Mouse (Mus musculus): ENCODE results near the gene Ctnnb1. TPM values are rescaled to one million over a fixed set of nuclear protein-coding genes. Genes with fewer than 3 reads are reported as not detected.

The Ctnnb1 gene
- polyA plus RNA-seq, 1 experiment from 2014 or later = 966 TPM

DNA sequence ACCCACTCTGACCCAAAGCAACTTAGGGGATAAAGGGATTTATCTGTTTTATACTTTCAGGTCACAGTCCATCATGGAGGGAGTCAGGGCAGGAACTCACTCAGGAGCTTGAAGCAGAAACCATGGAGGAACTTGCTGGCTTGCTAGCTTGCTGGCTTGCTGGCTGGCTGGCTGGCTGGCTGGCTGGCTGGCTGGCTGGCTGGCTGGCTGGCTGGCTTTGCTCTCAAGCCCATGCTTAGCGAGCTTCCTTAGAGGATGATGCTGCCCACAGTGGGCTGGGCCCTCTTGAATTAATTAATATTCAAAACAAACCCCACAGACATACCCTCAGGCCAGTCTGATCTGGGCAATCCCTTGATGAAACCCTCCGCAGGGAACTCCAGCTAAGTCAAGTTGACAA is 62.8 kb downstream of the Ctnnb1 start:
- H3K4me3 ChIP-seq (ENCODE audit: low read depth, low read length) = no peak overlapping the region
- no peak overlapping the region for H3K9ac ChIP-seq (replicated peaks; ENCODE audit: low read length)
- H3K27me3 ChIP-seq (ENCODE audit: control insufficient read depth, insufficient read depth, low read length) = no peaks in the 10 kb centered on the region
- H3K4me1 ChIP-seq (ENCODE audit: control insufficient read depth, insufficient read depth, low read length) = no peaks in the 10 kb centered on the region; the same call in 1 of the 2 replicates
- ATAC-seq (replicated peaks; ENCODE audit: insufficient number of reproducible peaks, low FRiP score, low TSS enrichment, low read depth) (no peak), DNase-seq (ENCODE audit: low spot score) (no peak)
- no peak overlapping the region for H3K4me2 ChIP-seq (ENCODE audit: low read depth, low read length)
- no peaks in the 10 kb centered on the region for H3K36me3 ChIP-seq (replicated peaks; ENCODE audit: control insufficient read depth, insufficient read depth, low read depth, low read length)
- WGBS = 67% methylated on average over 2 of the region's 2 CpGs
- no peak overlapping the region for H3K27ac ChIP-seq (replicated peaks; ENCODE audit: low read depth, low read length)
- no peaks in the 10 kb centered on the region for H3K9me3 ChIP-seq (replicated peaks; ENCODE audit: control insufficient read depth, low read length)

DNA sequence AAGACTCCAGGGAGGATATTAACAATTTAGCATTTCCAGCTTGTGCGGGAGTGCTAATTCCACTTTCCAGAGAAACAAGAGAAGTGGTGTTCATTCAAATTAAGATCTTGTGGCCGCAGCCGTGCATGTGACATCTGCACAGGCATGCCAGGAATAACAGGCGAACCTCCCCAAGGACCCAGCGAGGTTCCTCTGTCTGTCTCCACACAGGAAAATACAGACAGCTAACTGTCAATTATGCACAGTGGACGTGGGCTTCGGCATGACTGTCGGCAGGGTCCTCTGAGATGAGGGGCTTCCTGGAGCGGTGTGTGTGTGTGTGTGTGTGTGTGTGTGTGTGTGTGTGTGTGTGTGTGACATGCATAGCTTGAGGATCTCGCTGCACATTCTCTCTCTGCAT is 64.0 kb downstream of the Ctnnb1 start:
- Histone ChIP-seq H3K36me3 (replicated peaks; ENCODE audit: control insufficient read depth, insufficient read depth, low read depth, low read length) (no peaks in the 10 kb centered on the region), H3K4me3 (ENCODE audit: low read depth, low read length) (no peak overlapping the region), H3K4me1 (ENCODE audit: control insufficient read depth, insufficient read depth, low read length) (no peaks in the 10 kb centered on the region; the same call in 1 of the 2 replicates), H3K27ac (replicated peaks; ENCODE audit: low read depth, low read length) (no peak overlapping the region), H3K9me3 (replicated peaks; ENCODE audit: control insufficient read depth, low read length) (no peaks in the 10 kb centered on the region), H3K4me2 (ENCODE audit: low read depth, low read length) (no peak overlapping the region), H3K9ac (replicated peaks; ENCODE audit: low read length) (no peak overlapping the region), H3K27me3 (ENCODE audit: control insufficient read depth, insufficient read depth, low read length) (no peaks in the 10 kb centered on the region)
- DNase-seq (ENCODE audit: low spot score) (peak; percentile 25), ATAC-seq (replicated peaks; ENCODE audit: insufficient number of reproducible peaks, low FRiP score, low TSS enrichment, low read depth) (no peak)
- 33% methylated on average over 9 of the region's 10 CpGs for WGBS

DNA sequence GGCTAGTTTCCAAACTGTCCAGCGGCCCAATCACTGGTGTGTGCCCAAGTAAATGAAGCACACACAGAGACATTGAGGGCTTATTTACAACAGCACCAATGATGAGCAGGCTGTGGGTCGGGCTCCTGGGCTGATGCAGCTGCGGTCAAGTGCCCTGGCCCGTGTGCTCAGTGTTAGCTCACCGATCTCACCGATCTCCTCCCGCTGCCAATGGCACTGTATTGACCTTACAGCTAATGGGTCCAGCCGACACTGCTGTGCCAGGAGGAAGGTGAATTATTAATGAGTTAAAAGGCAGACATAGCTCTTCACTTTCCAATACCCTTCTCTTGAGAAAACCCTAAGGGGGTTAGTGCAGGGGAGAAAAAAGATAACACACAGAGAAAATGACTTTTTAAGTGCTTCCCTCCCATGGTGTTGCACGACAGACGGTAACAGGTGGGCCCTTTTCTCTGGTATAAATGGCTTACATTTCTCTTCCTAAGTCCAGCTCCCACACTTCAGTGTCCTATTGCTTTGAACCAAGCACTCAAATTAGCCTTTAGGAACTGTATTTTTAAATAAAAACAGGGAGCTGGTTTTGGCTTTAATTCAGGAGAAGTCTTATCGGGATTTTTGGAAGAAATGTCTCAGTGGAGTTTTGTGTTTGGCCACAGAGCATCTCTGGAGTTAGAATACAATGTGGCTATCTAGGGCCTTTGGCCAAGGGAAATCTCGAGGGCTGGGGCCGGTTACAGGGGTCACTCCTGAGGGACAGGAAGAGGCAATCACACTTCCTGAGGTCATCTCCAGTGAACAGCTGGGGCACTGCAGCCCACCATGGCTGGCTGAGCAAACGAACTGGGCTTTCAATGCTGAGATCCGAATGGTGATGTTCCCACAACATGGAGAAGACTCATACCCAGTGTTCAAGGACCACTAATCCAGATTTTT is 65.5 kb downstream of the Ctnnb1 start:
- ATAC-seq (replicated peaks; ENCODE audit: insufficient number of reproducible peaks, low FRiP score, low TSS enrichment, low read depth) (0 out of 2 replicates have a peak, but pooled peaks have one; percentile 55), DNase-seq (ENCODE audit: low spot score) (no peak)
- Histone ChIP-seq H3K4me3 (ENCODE audit: low read depth, low read length) (no peak overlapping the region), H3K27me3 (ENCODE audit: control insufficient read depth, insufficient read depth, low read length) (no peaks in the 10 kb centered on the region), H3K27ac (replicated peaks; ENCODE audit: low read depth, low read length) (no peak overlapping the region), H3K9ac (replicated peaks; ENCODE audit: low read length) (no peak overlapping the region), H3K9me3 (replicated peaks; ENCODE audit: control insufficient read depth, low read length) (no peaks in the 10 kb centered on the region), H3K36me3 (replicated peaks; ENCODE audit: control insufficient read depth, insufficient read depth, low read depth, low read length) (no peaks in the 10 kb centered on the region), H3K4me2 (ENCODE audit: low read depth, low read length) (no peak overlapping the region), H3K4me1 (ENCODE audit: control insufficient read depth, insufficient read depth, low read length) (no peaks in the 10 kb centered on the region; the same call in 1 of the 2 replicates)
- WGBS = 61% methylated on average over 15 of the region's 15 CpGs

DNA sequence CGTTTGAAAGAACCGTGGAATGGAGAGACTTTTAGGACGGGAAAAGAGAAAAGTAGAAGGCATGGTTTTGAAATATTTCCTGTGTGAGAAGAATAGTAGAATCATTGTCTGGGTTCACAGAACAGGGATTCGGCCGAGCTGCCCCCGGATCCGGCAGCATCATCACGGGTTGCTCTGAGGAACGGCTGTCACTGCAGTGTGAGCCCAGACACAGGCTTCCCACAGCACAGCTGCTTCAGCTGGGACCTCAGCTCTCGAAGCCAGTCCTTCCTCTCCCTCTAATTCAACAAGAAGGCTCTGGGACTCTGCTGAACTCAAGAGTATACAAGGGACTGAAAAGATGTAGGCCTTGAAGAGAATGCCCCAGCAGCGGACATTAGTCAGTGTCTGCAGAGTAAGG is 69.7 kb downstream of the Ctnnb1 start:
- WGBS = 73% methylated on average over 11 of the region's 11 CpGs
- H3K36me3 ChIP-seq (replicated peaks; ENCODE audit: control insufficient read depth, insufficient read depth, low read depth, low read length) = no peaks in the 10 kb centered on the region
- no peaks in the 10 kb centered on the region; the same call in 1 of the 2 replicates for H3K4me1 ChIP-seq (ENCODE audit: control insufficient read depth, insufficient read depth, low read length)
- no peaks in the 10 kb centered on the region for H3K27me3 ChIP-seq (ENCODE audit: control insufficient read depth, insufficient read depth, low read length)
- no peaks in the 10 kb centered on the region for H3K9me3 ChIP-seq (replicated peaks; ENCODE audit: control insufficient read depth, low read length)
- ATAC-seq (replicated peaks; ENCODE audit: insufficient number of reproducible peaks, low FRiP score, low TSS enrichment, low read depth) = no peak
- H3K4me2 ChIP-seq (ENCODE audit: low read depth, low read length) = no peak overlapping the region
- H3K27ac ChIP-seq (replicated peaks; ENCODE audit: low read depth, low read length) = no peak overlapping the region
- DNase-seq (ENCODE audit: low spot score) = no peak
- no peak overlapping the region for H3K4me3 ChIP-seq (ENCODE audit: low read depth, low read length)
- H3K9ac ChIP-seq (replicated peaks; ENCODE audit: low read length) = no peak overlapping the region

DNA sequence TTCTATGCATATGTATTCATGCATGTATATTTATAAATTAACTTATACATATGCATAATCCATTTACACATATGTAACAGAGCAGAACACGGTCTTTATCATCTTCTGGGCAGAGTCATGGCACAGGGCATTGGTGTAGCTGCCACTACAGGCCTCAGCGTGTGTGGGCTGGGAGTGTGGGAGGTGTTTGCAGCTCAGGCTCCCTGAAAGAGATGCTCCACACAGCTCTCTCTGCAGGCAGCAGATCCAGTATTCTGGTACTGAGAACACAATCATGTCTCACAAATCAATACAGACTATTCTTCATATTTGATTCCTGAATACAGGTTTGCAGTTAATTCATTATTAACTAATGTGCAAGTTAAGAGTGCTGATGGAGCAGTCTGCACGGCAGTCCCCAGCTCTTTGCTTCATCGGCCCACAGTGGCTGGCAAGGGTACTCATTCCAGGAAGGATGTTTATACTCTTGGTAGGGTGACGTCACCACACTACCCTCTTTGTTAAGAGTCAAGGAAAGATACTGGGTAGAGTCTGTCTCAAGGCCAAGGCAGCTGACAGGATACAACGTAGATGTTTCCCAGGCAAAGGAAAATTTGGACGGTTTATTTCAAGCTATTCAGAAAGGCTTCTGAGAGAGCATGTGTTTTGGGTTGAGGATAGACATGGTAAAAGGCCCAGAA is 71.8 kb downstream of the Ctnnb1 start:
- no peak for DNase-seq (ENCODE audit: low spot score)
- WGBS = 72% methylated on average over 7 of the region's 7 CpGs
- Histone ChIP-seq H3K27me3 (ENCODE audit: control insufficient read depth, insufficient read depth, low read length) (no peaks in the 10 kb centered on the region), H3K27ac (replicated peaks; ENCODE audit: low read depth, low read length) (no peak overlapping the region), H3K36me3 (replicated peaks; ENCODE audit: control insufficient read depth, insufficient read depth, low read depth, low read length) (no peaks in the 10 kb centered on the region), H3K9me3 (replicated peaks; ENCODE audit: control insufficient read depth, low read length) (no peaks in the 10 kb centered on the region), H3K4me3 (ENCODE audit: low read depth, low read length) (no peak overlapping the region), H3K4me1 (ENCODE audit: control insufficient read depth, insufficient read depth, low read length) (no peaks in the 10 kb centered on the region; the same call in 1 of the 2 replicates), H3K9ac (replicated peaks; ENCODE audit: low read length) (no peak overlapping the region), H3K4me2 (ENCODE audit: low read depth, low read length) (no peak overlapping the region)
- no peak for ATAC-seq (replicated peaks; ENCODE audit: insufficient number of reproducible peaks, low FRiP score, low TSS enrichment, low read depth)

DNA sequence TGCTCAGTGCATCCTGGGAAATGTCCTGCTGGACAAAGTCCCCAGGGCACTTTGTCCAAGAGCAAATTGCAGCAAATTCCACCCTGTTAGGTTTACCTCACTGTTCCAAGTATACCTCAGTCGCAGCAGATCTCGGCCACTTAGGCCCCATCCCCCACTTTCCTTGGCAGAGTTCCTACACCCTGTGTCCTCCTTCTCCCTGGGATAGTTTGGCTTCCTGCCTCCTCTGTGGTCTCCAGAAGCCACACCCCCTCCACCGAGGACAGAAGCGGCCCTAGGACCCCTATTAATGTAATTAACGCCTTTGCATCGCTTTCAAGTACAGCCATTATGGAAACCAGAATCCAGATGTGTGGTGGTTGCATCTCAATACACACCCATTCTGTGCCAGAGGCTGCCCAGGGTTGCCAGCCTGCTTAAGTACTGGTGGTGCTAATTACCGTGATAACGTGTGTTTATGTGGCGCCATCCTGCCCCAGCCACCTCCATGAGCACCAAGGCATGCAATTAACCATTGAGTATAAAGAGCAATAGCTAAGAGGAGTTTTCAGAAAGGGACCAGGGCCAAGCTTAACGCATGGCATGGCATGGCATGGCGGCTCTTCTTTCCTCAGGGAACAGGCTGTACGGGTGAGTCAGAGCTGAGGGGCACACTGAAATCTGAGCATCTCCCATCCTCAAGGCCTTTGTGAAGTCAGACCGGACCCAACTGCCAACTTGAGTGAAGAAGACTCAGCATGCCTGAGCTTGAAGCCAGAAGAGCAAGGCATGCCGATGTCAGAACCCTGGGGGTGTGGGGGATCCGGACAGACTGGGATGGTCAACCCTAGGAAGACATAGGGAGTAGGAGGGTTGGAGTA is 72.9 kb downstream of the Ctnnb1 start:
- Histone ChIP-seq H3K9ac (replicated peaks; ENCODE audit: low read length) (no peak overlapping the region), H3K9me3 (replicated peaks; ENCODE audit: control insufficient read depth, low read length) (no peaks in the 10 kb centered on the region), H3K27me3 (ENCODE audit: control insufficient read depth, insufficient read depth, low read length) (no peaks in the 10 kb centered on the region), H3K4me2 (ENCODE audit: low read depth, low read length) (no peak overlapping the region), H3K4me1 (ENCODE audit: control insufficient read depth, insufficient read depth, low read length) (no peaks in the 10 kb centered on the region; the same call in 1 of the 2 replicates), H3K4me3 (ENCODE audit: low read depth, low read length) (no peak overlapping the region), H3K27ac (replicated peaks; ENCODE audit: low read depth, low read length) (no peak overlapping the region), H3K36me3 (replicated peaks; ENCODE audit: control insufficient read depth, insufficient read depth, low read depth, low read length) (no peaks in the 10 kb centered on the region)
- DNase-seq (ENCODE audit: low spot score) (no peak), ATAC-seq (replicated peaks; ENCODE audit: insufficient number of reproducible peaks, low FRiP score, low TSS enrichment, low read depth) (no peak)
- 64% methylated on average over 15 of the region's 15 CpGs for WGBS

DNA sequence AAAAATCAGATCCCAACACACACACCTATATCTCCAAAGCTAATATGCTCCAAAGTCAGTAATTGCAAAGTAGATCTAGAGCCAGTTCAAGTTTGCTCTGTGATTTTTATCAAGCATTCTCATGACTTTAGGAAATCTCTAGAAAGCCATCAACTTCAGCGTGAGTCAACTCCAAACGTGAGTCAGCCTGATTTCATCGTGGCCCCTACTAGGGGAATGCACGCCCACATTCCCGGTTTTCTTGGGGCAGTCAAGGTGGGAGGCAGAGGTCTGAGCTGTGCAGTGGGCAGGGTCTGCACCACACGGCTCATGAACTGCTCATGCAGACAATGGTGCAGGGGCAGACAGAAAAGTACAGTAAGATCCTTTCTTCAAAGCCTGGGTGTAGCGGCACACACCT is 76.9 kb downstream of the Ctnnb1 start:
- DNase-seq (ENCODE audit: low spot score) (no peak), ATAC-seq (replicated peaks; ENCODE audit: insufficient number of reproducible peaks, low FRiP score, low TSS enrichment, low read depth) (no peak)
- no peaks in the 10 kb centered on the region for H3K9me3 ChIP-seq (replicated peaks; ENCODE audit: control insufficient read depth, low read length)
- H3K27me3 ChIP-seq (ENCODE audit: control insufficient read depth, insufficient read depth, low read length) = no peaks in the 10 kb centered on the region
- no peak overlapping the region for H3K27ac ChIP-seq (replicated peaks; ENCODE audit: low read depth, low read length)
- no peaks in the 10 kb centered on the region; the same call in 1 of the 2 replicates for H3K4me1 ChIP-seq (ENCODE audit: control insufficient read depth, insufficient read depth, low read length)
- no peak overlapping the region for H3K9ac ChIP-seq (replicated peaks; ENCODE audit: low read length)
- no peak overlapping the region for H3K4me2 ChIP-seq (ENCODE audit: low read depth, low read length)
- H3K4me3 ChIP-seq (ENCODE audit: low read depth, low read length) = no peak overlapping the region
- no peaks in the 10 kb centered on the region for H3K36me3 ChIP-seq (replicated peaks; ENCODE audit: control insufficient read depth, insufficient read depth, low read depth, low read length)
- WGBS = 86% methylated on average over 7 of the region's 7 CpGs
